Mouse (Mus musculus) G1E (cell line): ENCODE results near the gene Cd6. TPM values are rescaled to one million over a fixed set of nuclear protein-coding genes. Genes with fewer than 3 reads are reported as not detected.

Source experiments
- ATAC-seq: 2 replicates; pipeline ENCODE4 v1.8.0; 2016; ENCODE audit warnings: mild to moderate bottlenecking; ENCODE audit not compliant: insufficient number of reproducible peaks, poor library complexity, low FRiP score, severe bottlenecking; ENCODE audit errors: extremely low read depth
- DNase-seq: peaks from one replicate; pipeline ENCODE4 v3.0.0; 2012; ENCODE audit warnings: low spot score
- H3K27me3 ChIP-seq: 2 replicates; pipeline ENCODE4 v1.6.1; 2012; ENCODE audit warnings: mild to moderate bottlenecking, low read length, inconsistent platforms; ENCODE audit not compliant: insufficient read depth
- H3K36me3 ChIP-seq: replicated peaks from 2 replicates; pipeline ENCODE3; 2012; ENCODE audit warnings: mild to moderate bottlenecking, inconsistent platforms
- H3K4me1 ChIP-seq: 2 replicates; pipeline ENCODE4 v1.6.1; 2012; ENCODE audit warnings: low read depth, low read length, inconsistent platforms, mixed read lengths; ENCODE audit not compliant: insufficient read depth
- H3K4me3 ChIP-seq: 2 replicates; pipeline ENCODE4 v1.5.1; 2012; ENCODE audit warnings: low read depth, mild to moderate bottlenecking, inconsistent platforms, low read length, moderate library complexity, mixed read lengths
- H3K9me3 ChIP-seq: replicated peaks from 2 replicates; pipeline ENCODE4 v1.6.1; 2012; ENCODE audit warnings: inconsistent platforms
- CTCF ChIP-seq: IDR thresholded peaks from 2 replicates; pipeline ENCODE4 v1.5.1; 2012; ENCODE audit warnings: low read depth, low read length, inconsistent platforms, mixed read lengths
- GATA1 ChIP-seq: IDR thresholded peaks from 2 replicates; pipeline ENCODE4 v1.6.1; 2012; ENCODE audit warnings: borderline replicate concordance, low read length, inconsistent platforms, mixed read lengths
- GATA2 ChIP-seq: IDR thresholded peaks from 2 replicates; pipeline ENCODE4 v1.6.1; 2012; ENCODE audit warnings: low read depth, low read length, inconsistent platforms, borderline replicate concordance
- POLR2AphosphoS5 ChIP-seq: IDR thresholded peaks from 2 replicates; pipeline ENCODE4 v1.6.1; 2012; ENCODE audit warnings: low read depth, low read length, inconsistent platforms; ENCODE audit not compliant: insufficient replicate concordance
- TAL1 ChIP-seq: conservative IDR thresholded peaks from 2 replicates; pipeline ENCODE4 v1.6.1; 2012; ENCODE audit warnings: low read depth, low read length, inconsistent platforms, mixed read lengths
- polyA plus RNA-seq: library from polyadenylated mRNA; stranded (reverse); fragments of >175 nt; gene quantifications from 2 replicates; pipeline ENCODE4 v1.2.3, GENCODE M21; 2012
- total RNA-seq, 2 experiments: library from RNA; stranded (forward) in 1 of 2; stranded (reverse) in 1 of 2; fragments of 200-1000 nt in 1 of 2; fragments of >200 nt in 1 of 2; fragmentation: Nextera tagmentation in 1 of 2; gene quantifications; 2 replicates each; pipeline ENCODE4 v1.2.3; 2014 to 2017

Gene Cd6
- total and polyA plus RNA-seq, 3 experiments, result 0.11 TPM; not detected in 2

DNA sequence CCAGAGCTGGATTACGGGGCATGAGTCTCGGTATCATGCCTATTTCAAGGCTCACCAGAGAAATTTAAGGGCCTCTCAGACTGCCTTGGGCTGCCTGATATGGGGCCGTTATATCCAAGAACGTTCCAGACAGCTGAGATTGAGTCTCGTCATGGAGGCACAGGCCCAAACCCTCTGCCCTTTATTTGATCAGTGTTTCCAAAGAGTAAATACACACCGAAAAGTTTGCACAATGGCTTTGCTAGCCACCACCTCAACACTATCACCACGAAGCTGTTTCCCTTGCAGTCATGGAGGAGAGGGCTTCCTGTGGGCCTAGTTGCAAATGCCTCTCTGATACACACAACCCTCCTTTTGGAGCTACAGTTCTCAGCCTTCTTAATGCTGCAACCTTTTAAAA lies 5.8 kb downstream of the Cd6 start:
- Histone ChIP-seq H3K27me3 (no peaks in the 10 kb centered on the region; the same call in 1 of the 2 replicates), H3K4me3 (no peak overlapping the region), H3K4me1 (no peaks in the 10 kb centered on the region), H3K9me3 (no peaks in the 10 kb centered on the region), H3K36me3 (no peaks in the 10 kb centered on the region)
- ATAC-seq, result no peak
- TF ChIP-seq GATA1 (no peak), TAL1 (no peak), GATA2 (no peak), CTCF (no peak), POLR2AphosphoS5 (no peak)
- DNase-seq, result no peak

DNA sequence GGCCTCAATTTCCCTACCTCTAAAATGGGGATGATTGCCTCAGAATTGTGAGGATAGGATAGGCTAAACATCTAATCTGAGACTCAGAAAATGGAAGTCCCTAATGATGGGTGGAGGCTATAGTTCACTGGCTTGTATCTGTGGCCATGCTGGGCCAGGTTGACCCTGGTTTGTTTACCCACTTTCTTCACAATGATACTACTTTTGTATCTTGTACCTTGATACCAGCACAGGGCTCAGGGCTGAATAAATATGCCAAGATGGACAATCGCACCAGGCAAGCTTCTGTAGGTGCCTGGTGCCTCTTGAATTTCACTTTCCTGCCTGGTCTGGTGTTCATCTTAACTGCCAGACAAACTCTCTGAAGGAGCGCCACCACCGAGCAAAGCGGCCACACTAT lies 7.3 kb downstream of the Cd6 start:
- no peak for TF ChIP-seq POLR2AphosphoS5
- TF ChIP-seq GATA1, result no peak
- no peak for TF ChIP-seq TAL1
- TF ChIP-seq CTCF, result no peak
- no peak for TF ChIP-seq GATA2
- Histone ChIP-seq H3K27me3 (peaks cover 1% of the 10 kb centered on the region; the same call in 1 of the 2 replicates), H3K9me3 (no peaks in the 10 kb centered on the region), H3K4me3 (no peak overlapping the region), H3K36me3 (no peaks in the 10 kb centered on the region), H3K4me1 (peaks cover 7% of the 10 kb centered on the region; the same call in 1 of the 2 replicates)
- ATAC-seq, result no peak
- no peak for DNase-seq

DNA sequence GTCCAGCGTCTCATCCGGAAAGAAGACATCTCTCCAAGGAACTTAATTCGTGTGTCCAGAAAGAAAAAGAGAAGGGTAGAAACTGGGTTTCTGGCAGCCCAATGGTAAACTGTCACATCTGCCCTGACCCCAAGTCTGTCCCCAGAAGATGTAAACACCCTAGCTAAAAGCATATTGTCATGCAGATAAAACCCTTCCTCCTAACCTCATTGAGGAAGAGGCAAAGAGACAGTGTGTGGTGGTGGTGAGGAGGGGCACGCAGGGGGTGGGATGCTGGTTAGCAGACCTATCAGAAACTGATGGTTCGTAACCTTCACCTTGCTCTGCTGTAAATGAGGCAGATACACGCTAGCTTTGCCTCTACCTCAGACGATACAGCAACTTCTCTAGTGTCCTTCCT lies 8.5 kb downstream of the Cd6 start:
- DNase-seq, result no peak
- Histone ChIP-seq H3K36me3 (no peaks in the 10 kb centered on the region), H3K4me3 (no peak overlapping the region), H3K9me3 (no peaks in the 10 kb centered on the region), H3K4me1 (peaks cover 7% of the 10 kb centered on the region; the same call in 1 of the 2 replicates), H3K27me3 (peaks cover 3% of the 10 kb centered on the region; the same call in 1 of the 2 replicates)
- ATAC-seq, result no peak
- TF ChIP-seq POLR2AphosphoS5, result no peak
- no peak for TF ChIP-seq GATA1
- TF ChIP-seq GATA2, result no peak
- TF ChIP-seq TAL1, result no peak

DNA sequence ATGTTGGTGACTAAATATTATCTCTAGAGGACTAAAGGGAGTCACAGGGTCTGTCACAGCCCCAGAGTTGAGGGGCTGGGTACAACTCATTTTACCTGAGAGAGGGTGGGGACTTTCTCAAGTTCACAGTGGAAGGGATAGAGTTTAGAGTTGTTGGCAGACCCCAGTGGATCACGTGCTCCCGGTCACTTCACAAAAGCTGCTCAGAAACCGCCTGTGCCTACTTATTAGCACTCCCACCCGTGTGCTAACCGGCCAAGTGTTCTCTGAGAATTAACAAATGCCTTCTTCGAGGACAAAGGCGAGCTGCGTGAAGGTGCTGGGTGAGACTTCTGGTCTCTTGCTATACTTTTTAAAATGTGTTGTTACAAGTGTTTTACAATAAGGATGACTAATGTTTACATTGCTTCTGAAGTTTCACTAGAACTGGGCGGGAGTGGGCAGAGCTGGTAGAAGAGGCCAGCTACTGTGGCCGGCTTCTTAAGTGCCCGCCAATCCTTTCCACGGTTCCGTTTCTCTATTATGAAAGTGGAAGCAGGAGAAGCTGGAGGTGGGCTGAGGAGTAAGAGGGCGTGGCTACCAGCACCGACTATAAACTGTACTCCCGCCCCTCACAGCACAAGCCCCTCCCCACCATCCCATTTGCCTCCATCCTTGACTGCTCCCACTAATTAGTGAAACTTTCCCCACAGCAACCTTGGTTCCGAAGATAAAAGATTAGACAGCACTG lies 11.5 kb downstream of the Cd6 start:
- peaks cover 3% of the 10 kb centered on the region; the same call in 1 of the 2 replicates for H3K27me3 ChIP-seq
- no peaks in the 10 kb centered on the region for H3K36me3 ChIP-seq
- TF ChIP-seq POLR2AphosphoS5 (no peak), GATA1 (no peak), CTCF (no peak), GATA2 (no peak), TAL1 (no peak)
- H3K4me3 ChIP-seq, result no peak overlapping the region
- ATAC-seq (no peak), DNase-seq (no peak)
- no peaks in the 10 kb centered on the region for H3K9me3 ChIP-seq
- H3K4me1 ChIP-seq, result peaks cover 7% of the 10 kb centered on the region; the same call in 1 of the 2 replicates

DNA sequence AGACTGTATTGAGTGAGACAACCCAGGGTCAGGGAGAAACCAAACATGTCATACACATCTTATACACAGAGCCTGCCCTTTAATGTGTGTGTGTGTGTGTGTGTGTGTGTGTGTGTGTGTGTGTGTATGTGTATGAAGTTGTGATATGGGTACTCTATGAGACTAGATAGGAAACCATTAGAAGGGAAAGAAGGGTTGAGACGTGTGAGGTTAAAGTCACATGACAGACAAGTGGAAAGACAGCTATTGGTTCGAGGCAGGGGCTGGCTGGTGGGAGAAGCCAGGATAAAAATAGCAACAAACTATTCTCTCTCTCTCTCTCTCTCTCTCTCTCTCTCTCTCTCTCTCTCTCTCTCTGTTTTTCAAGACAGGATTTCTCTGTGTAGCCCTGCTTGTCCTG lies 13.4 kb downstream of the Cd6 start:
- Histone ChIP-seq H3K4me3 (no peak overlapping the region), H3K36me3 (no peaks in the 10 kb centered on the region), H3K4me1 (peaks cover 7% of the 10 kb centered on the region; the same call in 1 of the 2 replicates), H3K27me3 (peaks cover 3% of the 10 kb centered on the region; the same call in 1 of the 2 replicates), H3K9me3 (no peaks in the 10 kb centered on the region)
- ATAC-seq (no peak), DNase-seq (no peak)
- no peak for TF ChIP-seq POLR2AphosphoS5
- TF ChIP-seq GATA1, result no peak
- no peak for TF ChIP-seq GATA2
- TF ChIP-seq TAL1, result no peak
- no peak for TF ChIP-seq CTCF

DNA sequence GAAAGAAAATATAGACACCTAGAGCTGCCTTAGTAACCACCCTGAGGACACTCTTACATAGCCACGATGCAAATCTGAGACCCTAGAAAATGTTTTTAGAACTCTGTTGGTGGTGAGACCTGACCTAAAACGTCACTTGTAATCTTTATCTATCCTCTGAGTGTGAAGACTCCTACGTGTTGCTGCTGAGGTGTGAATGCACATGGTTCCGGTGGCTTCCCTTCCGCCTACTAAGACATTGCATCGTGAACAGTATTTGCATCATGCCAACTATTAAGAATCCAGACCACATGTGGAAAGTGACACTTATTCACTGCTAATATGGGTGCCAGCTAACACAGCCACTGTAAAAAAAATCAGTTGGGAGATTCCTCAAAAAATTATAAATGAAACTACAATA lies 14.0 kb downstream of the Cd6 start:
- H3K9me3 ChIP-seq, result no peaks in the 10 kb centered on the region
- H3K4me3 ChIP-seq, result no peak overlapping the region
- no peak for ATAC-seq
- no peak for TF ChIP-seq GATA1
- TF ChIP-seq GATA2, result no peak
- no peak for TF ChIP-seq POLR2AphosphoS5
- no peak for TF ChIP-seq TAL1
- no peak for TF ChIP-seq CTCF
- H3K36me3 ChIP-seq, result no peaks in the 10 kb centered on the region
- peaks cover 7% of the 10 kb centered on the region; the same call in 1 of the 2 replicates for H3K4me1 ChIP-seq
- DNase-seq, result no peak
- peaks cover 3% of the 10 kb centered on the region; the same call in 1 of the 2 replicates for H3K27me3 ChIP-seq

DNA sequence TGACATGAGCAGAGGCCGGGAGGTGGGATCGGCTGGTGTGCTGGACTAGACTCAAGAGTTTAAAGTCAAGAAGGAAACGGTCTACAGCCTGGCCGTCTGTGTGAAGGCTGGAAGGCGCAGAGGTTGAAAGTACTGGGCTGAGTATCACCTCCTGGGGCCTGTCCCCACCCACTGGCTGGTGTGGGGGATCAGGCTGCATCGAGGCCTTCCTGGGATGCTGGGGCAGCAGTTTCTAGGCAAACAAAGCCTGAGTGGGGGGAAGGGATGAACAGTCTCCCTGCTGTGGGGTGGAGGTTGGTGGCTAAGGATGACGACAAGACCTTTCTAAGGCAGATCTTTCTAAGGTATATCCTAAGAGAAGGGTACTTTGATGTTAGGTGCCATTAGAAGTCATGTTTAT lies 16.0 kb downstream of the Cd6 start:
- TF ChIP-seq GATA1 (no peak), TAL1 (no peak), POLR2AphosphoS5 (no peak), GATA2 (no peak), CTCF (no peak)
- H3K27me3 ChIP-seq, result peaks cover 3% of the 10 kb centered on the region; the same call in 1 of the 2 replicates
- ATAC-seq, result no peak
- H3K9me3 ChIP-seq, result no peaks in the 10 kb centered on the region
- H3K36me3 ChIP-seq, result no peaks in the 10 kb centered on the region
- no peak for DNase-seq
- peaks cover 7% of the 10 kb centered on the region; the same call in 1 of the 2 replicates for H3K4me1 ChIP-seq
- H3K4me3 ChIP-seq, result no peak overlapping the region
